Comparison of ENCODE assay signal across 10 mouse cellular contexts in the genomic region with DNA sequence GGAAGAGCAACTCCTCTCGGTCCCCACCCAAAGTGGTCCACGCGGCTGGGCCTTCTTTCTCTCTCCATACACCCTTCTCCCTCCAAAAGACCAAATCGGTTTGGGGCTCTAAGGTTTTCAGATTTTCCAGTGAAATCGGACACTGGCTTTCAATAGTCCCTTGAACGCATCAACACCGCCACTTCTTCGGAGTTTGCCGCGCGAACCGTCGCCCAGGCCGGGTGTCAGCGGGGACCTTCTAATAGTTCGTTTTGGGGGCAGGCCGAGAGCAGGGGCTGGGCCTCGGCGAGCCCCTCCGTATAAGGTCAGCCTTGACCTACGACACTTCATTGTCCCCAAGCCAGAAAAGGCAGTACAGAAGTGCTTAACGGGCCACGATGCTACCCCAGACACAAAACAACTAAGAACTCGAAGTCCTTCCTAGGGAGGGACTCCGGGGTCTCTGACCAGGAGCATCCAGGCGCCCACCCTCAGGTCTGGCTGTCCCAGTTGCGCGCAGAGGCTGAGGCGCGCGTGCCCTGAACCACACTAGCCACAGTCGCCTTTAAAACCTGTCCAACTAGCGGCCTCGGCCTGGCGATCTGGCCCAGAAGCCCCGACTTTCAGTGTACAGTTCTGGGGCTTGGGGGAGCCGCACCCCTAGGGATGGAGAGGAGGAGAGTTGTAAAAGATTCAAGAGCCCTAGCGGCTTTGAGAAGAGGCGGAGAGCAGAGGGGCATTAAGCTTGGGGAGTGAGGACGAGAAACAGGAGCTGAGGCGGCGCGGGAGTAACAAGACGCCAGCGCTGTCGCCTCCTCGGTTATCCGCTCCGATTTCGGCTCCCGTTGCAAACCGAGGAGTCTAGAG. TPM values are rescaled to one million over a fixed set of nuclear protein-coding genes. Genes with fewer than 3 reads are reported as not detected.
DNase-seq lines count a peak whose midpoint lies in the region; ATAC-seq and TF ChIP-seq lines count a peak whose summit lies in the region.
"Had no signal": no experiment of that assay in that cellular context is flagged by ENCODE, and none has a peak within 500 bp of the region (broad histone marks: within the 10 kb centered on the region; RNA-seq: fewer than 3 reads in every experiment).

No protein-coding gene starts in this region.

- DNase-seq in cerebellum, adult 2 months: peak; percentile 44 to 65
- no peak for DNase-seq in cerebellum, adult 11-12 months
- peak; percentile 78 for DNase-seq in R1 (ENCODE audit: low read depth, low spot score)
- no peak for DNase-seq in right cerebral cortex, postnatal 36 days (ENCODE audit: low spot score in 2 of 2)
- no peak for DNase-seq in layer of hippocampus, postnatal 36 days
- no peak for DNase-seq in T-cell, adult 2 months (ENCODE audit: low spot score)

- no peak for TF ChIP-seq POLR2A in cerebellum, adult 2 months (IDR thresholded peaks at IDR 0.05; ENCODE audit: borderline replicate concordance, insufficient read depth, low read length)

- peak overlapping the region; percentile 24 for H3K27ac ChIP-seq in cerebellum, adult 2 months (ENCODE audit: insufficient read depth, low read length)
- peak overlapping the region; percentile 84 for H3K27ac ChIP-seq in forebrain, embryonic 12.5 days
- H3K27ac ChIP-seq in limb, embryonic 13.5 days: no peak overlapping the region

- H3K9ac ChIP-seq in forebrain, embryonic 12.5 days: peak overlapping the region; percentile 82
- no peak overlapping the region for H3K9ac ChIP-seq in limb, embryonic 13.5 days

- H3K4me1 ChIP-seq in cerebellum, adult 2 months (ENCODE audit: control insufficient read depth, insufficient read depth, low read length): no peaks in the 10 kb centered on the region
- peaks cover 49% of the 10 kb centered on the region for H3K4me1 ChIP-seq in forebrain, embryonic 12.5 days
- peaks cover 22% of the 10 kb centered on the region for H3K4me1 ChIP-seq in limb, embryonic 13.5 days

- no peaks in the 10 kb centered on the region for H3K9me3 ChIP-seq in forebrain, embryonic 12.5 days
- H3K9me3 ChIP-seq in limb, embryonic 13.5 days: no peaks in the 10 kb centered on the region

- 6% methylated on average over 52 of the region's 52 CpGs for WGBS in cerebellum, adult 2 months
- under 1% methylated on average over 52 of the region's 52 CpGs for WGBS in forebrain, embryonic 12.5 days
- under 1% methylated on average over 52 of the region's 52 CpGs for WGBS in limb, embryonic 13.5 days

- H3K4me2 ChIP-seq in forebrain, embryonic 12.5 days: peak overlapping the region; percentile 66
- H3K4me2 ChIP-seq in limb, embryonic 13.5 days (replicated peaks): peak overlapping the region; percentile 32; the same call in 1 of the 2 replicates

- H3K4me3 ChIP-seq in cerebellum, adult 2 months (replicated peaks; ENCODE audit: insufficient read depth, low read depth, low read length): peak overlapping the region; percentile 72
- peak overlapping the region; percentile 58 for H3K4me3 ChIP-seq in forebrain, embryonic 12.5 days (replicated peaks)
- peak overlapping the region; percentile 15 for H3K4me3 ChIP-seq in limb, embryonic 13.5 days

- H3K36me3 ChIP-seq in forebrain, embryonic 12.5 days (replicated peaks): no peaks in the 10 kb centered on the region
- no peaks in the 10 kb centered on the region for H3K36me3 ChIP-seq in limb, embryonic 13.5 days

- TF ChIP-seq CTCF in cerebellum, adult 2 months (IDR thresholded peaks at IDR 0.05; ENCODE audit: borderline replicate concordance, insufficient read depth, low read depth, low read length): no peak

- no peak; the same call in 1 of the 2 replicates for ATAC-seq in forebrain, embryonic 12.5 days (ENCODE audit: low FRiP score)
- ATAC-seq in limb, embryonic 13.5 days (ENCODE audit: low FRiP score, low read depth): no peak

- peaks cover 3% of the 10 kb centered on the region; the same call in 1 of the 2 replicates for H3K27me3 ChIP-seq in cerebellum, adult 2 months (ENCODE audit: control insufficient read depth, insufficient read depth, low read length)
- H3K27me3 ChIP-seq in forebrain, embryonic 12.5 days: peaks cover 73% of the 10 kb centered on the region
- peaks cover 91% of the 10 kb centered on the region for H3K27me3 ChIP-seq in limb, embryonic 13.5 days

RNA-seq across cellular contexts. Expression of a gene that starts 7.6 kb away (rescaled TPM):
- 9.9 and 13.8 TPM in 2 replicates for polyA plus RNA-seq in cerebellum, adult 2 months (2012; rRNA removed)
- 56.7 and 59.3 TPM in 2 replicates for polyA plus RNA-seq in forebrain, embryonic 12.5 days (2016; fragmentation: Nextera tagmentation; extraction: Ambion mirVana)
- 0.10 TPM in 1 of 2 replicates, not detected in the other for polyA plus RNA-seq in limb, embryonic 13.5 days (2015; fragmentation: Nextera tagmentation; extraction: Ambion mirVana)
- 1 to 10 TPM in 1 of 2 experiments, under 1 TPM in 1; 0.85 to 2.3 TPM for total RNA-seq in layer of hippocampus, postnatal 36 days (2021)
- total RNA-seq: monocyte, adult 5-6 weeks had no signal
- polyA plus RNA-seq: stomach, embryonic 14.5 days had no signal

Comparison
In these comparisons a context has a peak if more than half of its experiments do, and no peak if none do; other contexts are left out.
1. DNase-seq: peak in cerebellum, adult 2 months (2 of 2) and R1 (single experiment); none in cerebellum, adult 11-12 months (single experiment), right cerebral cortex, postnatal 36 days (0 of 2), layer of hippocampus, postnatal 36 days (0 of 2) and T-cell, adult 2 months (single experiment).
2. H3K4me3 ChIP-seq: peak in every context shown above with its lines; median percentile 72 in cerebellum, adult 2 months; 58 in forebrain, embryonic 12.5 days; 15 in limb, embryonic 13.5 days.